Comparison of ENCODE assay signal across 8 mouse cellular contexts in the genomic region with DNA sequence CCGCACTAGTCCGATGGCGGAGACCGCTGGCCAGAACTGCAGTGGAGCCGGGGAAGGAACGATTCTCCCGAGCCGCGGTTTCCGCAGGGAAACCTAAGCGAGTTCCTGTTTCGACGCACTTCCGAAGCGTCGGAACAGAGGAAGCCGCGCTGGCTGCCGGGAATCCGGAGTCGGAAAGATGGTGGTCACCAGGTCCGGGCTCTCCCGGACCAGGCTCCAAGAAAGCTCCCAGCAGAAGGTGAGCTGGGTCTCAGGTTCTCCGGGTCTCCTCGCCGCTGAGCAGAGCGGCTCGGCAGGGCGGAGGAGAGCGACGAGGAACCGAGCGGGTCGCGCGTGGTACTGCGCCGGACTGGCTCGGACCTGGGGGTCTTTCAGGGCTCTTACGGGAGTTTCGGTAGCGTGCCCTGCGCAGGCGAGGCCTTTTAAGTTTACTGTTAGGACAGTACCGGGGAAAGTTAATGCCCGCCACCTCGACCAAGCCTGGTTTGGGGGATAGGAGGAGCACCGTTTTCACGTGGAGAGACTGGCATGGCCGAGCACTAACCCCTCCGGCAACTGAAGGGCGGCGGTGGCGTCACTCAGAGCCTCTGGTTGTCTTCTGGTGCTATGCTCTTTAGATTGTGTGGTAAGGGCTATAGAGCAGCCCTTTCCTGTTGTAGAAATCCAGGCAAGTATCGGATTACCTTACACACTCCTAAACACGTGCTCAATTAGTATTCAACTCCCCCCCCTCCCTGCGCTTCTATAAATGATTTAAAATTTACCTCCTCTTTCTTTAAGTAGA. TPM values are rescaled to one million over a fixed set of nuclear protein-coding genes. Genes with fewer than 3 reads are reported as not detected.
A peak's percentile ranks its signal among the peaks of the same experiment; 100 is the strongest.
DNase-seq lines count a peak whose midpoint lies in the region; ATAC-seq and TF ChIP-seq lines count a peak whose summit lies in the region.

A gene (plus strand): TSS at position 148 of the 784 bp plus-strand sequence.

- H3K4me2 ChIP-seq in embryonic facial prominence, embryonic 13.5 days = peak within 1 kb of the TSS; percentile 76

- intact Hi-C loops in heart, adult 2 months (cut with DNase I) = loop anchor here (1.0 to 10.0 kb wide), 5 partner anchors 18 to 1110 kb away; a partner anchor contains a TSS

- no peaks in the 10 kb centered on the region for H3K9me3 ChIP-seq in embryonic facial prominence, embryonic 13.5 days

- H3K4me1 ChIP-seq in embryonic facial prominence, embryonic 13.5 days = peaks cover 34% of the 10 kb centered on the region
- peaks cover 8% of the 10 kb centered on the region for H3K4me1 ChIP-seq in heart, adult 2 months (ENCODE audit: control insufficient read depth, insufficient read depth, low read length)

- DNase-seq in 3T3-L1 (ENCODE audit: low read depth, low spot score) (peak; percentile 97), liver (peak; percentile 91)
- peak; percentile 94 to 95 for DNase-seq in adrenal gland, postnatal 36 days
- DNase-seq in heart, adult 2 months = peak; percentile 94
- peak; percentile 93 for DNase-seq in kidney, adult 8-10 months
- peak; percentile 88 to 93 for DNase-seq in spleen, postnatal 4 days (ENCODE audit: low spot score in 2 of 2)

- peak; percentile 65; the same call in 1 of the 2 replicates for TF ChIP-seq EP300 in heart, adult 2 months (IDR thresholded peaks at IDR 0.05; ENCODE audit: insufficient read depth, low read depth, low read length)

- peaks cover 38% of the 10 kb centered on the region for H3K36me3 ChIP-seq in embryonic facial prominence, embryonic 13.5 days
- H3K36me3 ChIP-seq in heart, adult 2 months (ENCODE audit: control insufficient read depth, insufficient read depth, low read length) = peaks cover 36% of the 10 kb centered on the region

- peaks cover 1% of the 10 kb centered on the region; the same call in 1 of the 2 replicates for H3K79me2 ChIP-seq in heart, adult 2 months (replicated peaks; ENCODE audit: control insufficient read depth, insufficient read depth, low read length)

- under 1% methylated on average over 53 of the region's 57 CpGs for WGBS in embryonic facial prominence, embryonic 13.5 days
- under 1% methylated on average over 56 of the region's 57 CpGs for WGBS in heart, adult 2 months

- peak within 1 kb of the TSS; percentile 76 for H3K27ac ChIP-seq in embryonic facial prominence, embryonic 13.5 days
- H3K27ac ChIP-seq in heart, adult 2 months = peak within 1 kb of the TSS; percentile 82

- H3K27me3 ChIP-seq in embryonic facial prominence, embryonic 13.5 days = no peaks in the 10 kb centered on the region
- H3K27me3 ChIP-seq in heart, adult 2 months (ENCODE audit: control insufficient read depth, insufficient read depth, low read length) = no peaks in the 10 kb centered on the region

- TF ChIP-seq POLR2A in heart, adult 2 months (IDR thresholded peaks at IDR 0.05; ENCODE audit: insufficient read depth, low read depth, low read length) = peak; percentile 77

- ATAC-seq in embryonic facial prominence, embryonic 13.5 days (ENCODE audit: insufficient number of reproducible peaks, insufficient read depth, low FRiP score, low TSS enrichment, low read depth) = peak; percentile 92
- peak; percentile 94 for ATAC-seq in monocyte, adult 5-6 weeks (replicated peaks; ENCODE audit: insufficient number of reproducible peaks, low FRiP score, low TSS enrichment, poor library complexity, severe bottlenecking)

- H3K4me3 ChIP-seq in embryonic facial prominence, embryonic 13.5 days = peak within 1 kb of the TSS; percentile 92
- peak within 1 kb of the TSS; percentile 100 for H3K4me3 ChIP-seq in heart, adult 2 months

- H3K9ac ChIP-seq in embryonic facial prominence, embryonic 13.5 days = peak within 1 kb of the TSS; percentile 94
- H3K9ac ChIP-seq in heart, adult 2 months (ENCODE audit: low read depth, low read length) = peak within 1 kb of the TSS; percentile 92

- TF ChIP-seq CTCF in heart, adult 2 months (IDR thresholded peaks at IDR 0.05) = peak; percentile 17; the same call in 1 of the 2 replicates

RNA-seq across cellular contexts. Expression of the gene that starts here (rescaled TPM):
- total RNA-seq in adrenal gland, postnatal 36 days (2021) = 10 to 100 TPM; 39.8 to 44.5 TPM
- polyA plus RNA-seq in embryonic facial prominence, embryonic 13.5 days (2015; fragmentation: Nextera tagmentation; extraction: Ambion mirVana) = 76.7 and 83.3 TPM in 2 replicates
- 10 to 100 TPM; 25.7 to 25.8 TPM for total RNA-seq in heart, adult 2 months (2021)
- polyA plus RNA-seq in heart, adult 2 months (2012; rRNA removed) = 6.9 and 11.1 TPM in 2 replicates
- total RNA-seq in monocyte, adult 5-6 weeks (2017) = 121 to 170 TPM (median 151 TPM) in 3 replicates

Comparison
In these comparisons a context has a peak if more than half of its experiments do, and no peak if none do; other contexts are left out.
1. Peak in every context shown above with its lines: DNase-seq, ATAC-seq, H3K4me3 ChIP-seq and H3K27ac ChIP-seq.